Mouse (Mus musculus): Measurements from ENCODE around the gene Rbfox2.
"Not testable (repeated sequence)": the region's sequence is repeated elsewhere in the genome, so short reads cannot be mapped to it uniquely, and the experiment has no call there.

Gene Rbfox2

DNA sequence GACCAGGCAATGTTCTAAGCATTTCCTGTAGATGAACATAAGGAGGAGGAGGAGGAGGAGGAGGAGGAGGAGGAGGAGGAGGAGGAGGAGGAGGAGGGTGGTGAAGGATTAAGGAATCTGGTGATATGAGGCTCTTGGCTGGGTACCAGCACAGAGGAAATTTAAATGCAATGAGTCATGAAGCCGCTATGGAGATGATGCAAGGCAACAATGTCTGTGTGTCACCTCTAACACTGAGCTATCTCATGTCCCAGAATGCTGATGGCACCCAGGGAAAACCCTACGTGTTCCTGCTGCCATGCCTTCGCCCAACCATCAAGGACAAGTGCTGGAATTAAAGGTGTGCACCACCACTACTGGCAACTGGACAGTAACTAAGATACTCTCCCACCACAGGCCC, 237.8 kb downstream of the Rbfox2 start:
- DNase-seq (ENCODE audit: low read depth, low spot score), result no peak

DNA sequence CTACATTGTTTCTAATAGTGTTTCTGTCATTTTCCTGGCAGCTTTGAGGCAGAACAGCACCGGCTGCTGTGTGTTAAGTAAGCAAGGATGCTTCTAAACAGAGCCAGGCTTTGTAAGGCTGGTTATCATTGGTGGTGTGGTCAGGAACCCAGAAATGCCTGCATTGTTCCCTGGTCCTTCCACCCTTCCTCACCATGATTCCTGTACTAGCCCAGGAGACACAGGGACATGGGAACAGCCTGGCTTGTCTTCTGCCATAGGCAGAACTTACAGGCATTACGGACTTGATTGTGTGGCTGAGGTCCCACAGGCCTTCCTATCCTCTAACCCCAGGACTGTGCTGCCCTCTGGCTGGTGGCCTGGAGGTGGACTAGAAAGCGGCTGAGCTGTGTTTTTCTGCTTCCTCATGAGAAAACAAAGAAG, 238.4 kb downstream of the Rbfox2 start:
- no peak for DNase-seq (ENCODE audit: low read depth, low spot score)

DNA sequence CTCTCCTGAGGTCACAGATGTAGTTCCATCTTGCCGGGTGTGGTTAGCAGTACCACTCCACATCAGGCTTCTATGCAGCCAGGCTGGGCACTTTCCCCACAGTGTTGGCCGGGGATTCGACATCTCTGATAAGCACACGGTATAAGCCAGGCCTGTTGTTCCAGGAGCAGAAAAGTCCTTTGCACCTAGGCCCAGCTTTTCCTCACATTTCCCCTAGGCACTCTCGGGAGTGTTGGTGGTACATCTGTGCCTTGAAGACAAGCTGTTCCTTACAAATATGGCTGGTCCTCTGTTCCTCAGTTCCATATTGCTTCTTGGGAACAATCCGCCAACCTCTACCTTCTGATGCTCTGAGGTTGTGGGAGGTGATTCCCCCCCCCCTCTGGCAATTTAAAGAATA, 240.6 kb downstream of the Rbfox2 start:
- no peak for DNase-seq (ENCODE audit: low read depth, low spot score)

DNA sequence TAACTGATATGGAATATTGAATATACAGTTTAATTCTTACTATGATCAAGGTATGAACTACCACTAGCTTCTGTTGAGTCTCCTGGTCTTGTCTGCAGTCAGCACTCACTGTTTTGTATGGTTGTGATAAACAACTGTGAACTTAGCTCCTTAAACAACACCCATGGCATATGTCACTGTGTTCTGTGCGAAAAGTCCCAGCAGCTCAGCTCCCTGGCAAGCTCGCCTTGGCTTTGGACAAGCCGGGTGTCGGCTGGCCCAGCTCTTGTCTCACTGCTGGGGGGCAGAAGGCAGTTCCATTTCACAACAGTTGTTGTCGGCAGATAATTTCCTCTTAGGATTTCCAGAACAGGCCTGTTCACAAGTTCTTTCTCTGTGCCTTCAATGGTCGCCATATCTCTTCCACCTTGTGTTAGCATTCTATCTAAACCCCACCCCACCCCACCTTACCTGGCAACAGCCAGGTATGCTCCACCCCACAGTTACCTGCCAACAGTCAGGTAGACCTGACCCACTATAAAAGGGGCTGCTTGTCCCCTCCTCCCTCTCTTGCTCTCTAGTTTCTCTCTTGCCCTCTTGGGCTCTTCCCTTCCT, 241.4 kb downstream of the Rbfox2 start:
- no peak for DNase-seq (ENCODE audit: low read depth, low spot score)

DNA sequence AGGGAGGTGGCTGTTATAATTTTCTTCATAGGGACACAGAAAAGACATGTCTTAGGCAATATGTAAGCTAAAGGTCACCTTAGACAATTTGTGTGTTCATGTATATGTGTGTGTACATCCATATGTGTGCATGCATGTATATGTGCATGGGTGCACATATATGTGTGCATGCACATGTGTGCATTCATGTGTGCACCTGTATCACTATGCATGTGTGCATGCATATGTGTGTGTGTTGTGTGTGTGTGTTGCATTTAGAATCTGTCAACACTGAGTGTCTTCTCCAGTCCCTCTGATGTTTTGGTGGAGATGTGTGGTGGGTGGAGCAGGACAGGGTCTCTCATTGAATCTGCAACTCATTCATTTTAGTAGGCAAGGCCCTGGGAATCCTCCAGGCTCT, 244.1 kb downstream of the Rbfox2 start:
- DNase-seq (ENCODE audit: low read depth, low spot score), result no peak

DNA sequence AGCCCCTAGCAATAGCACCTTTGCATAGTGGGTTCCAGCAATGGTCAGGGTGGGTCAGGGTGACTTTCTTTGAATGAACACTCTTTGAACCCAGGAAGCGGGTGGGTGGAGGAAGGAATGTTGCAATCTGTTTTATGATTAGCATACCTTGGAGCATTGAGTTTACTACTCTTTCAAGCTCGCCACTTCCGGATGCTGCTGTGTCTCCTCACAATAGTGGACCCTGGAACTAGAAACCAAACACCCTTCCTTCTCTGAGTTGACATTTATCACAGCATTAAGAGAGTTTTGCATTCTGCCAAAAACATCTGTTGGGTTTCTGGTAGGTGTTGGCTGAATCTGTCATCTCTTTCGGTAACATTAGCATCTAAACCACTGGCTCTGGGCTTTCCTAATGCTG, 247.4 kb downstream of the Rbfox2 start:
- not testable (repeated sequence) for DNase-seq (ENCODE audit: low read depth, low spot score)

DNA sequence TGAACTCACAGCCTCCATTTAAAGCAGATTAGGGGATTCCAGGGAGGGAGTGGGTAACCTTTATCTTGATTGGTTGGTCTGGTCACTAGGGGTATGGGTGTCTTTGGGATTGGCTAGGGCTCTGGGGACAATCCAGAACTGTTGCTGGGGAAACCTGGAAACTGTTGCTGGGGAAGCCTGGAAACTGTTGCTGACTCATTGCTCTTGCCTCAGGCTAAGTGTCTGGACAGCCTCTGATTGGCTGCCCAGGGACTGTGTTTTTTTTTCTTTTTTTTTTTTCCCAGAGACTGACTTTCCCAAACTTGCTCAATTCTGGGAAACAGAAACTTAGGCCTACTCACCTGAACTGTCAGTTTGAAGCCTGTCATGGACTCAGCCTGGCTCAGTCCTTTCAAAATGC, 248.2 kb downstream of the Rbfox2 start:
- no peak for DNase-seq (ENCODE audit: low read depth, low spot score)

DNA sequence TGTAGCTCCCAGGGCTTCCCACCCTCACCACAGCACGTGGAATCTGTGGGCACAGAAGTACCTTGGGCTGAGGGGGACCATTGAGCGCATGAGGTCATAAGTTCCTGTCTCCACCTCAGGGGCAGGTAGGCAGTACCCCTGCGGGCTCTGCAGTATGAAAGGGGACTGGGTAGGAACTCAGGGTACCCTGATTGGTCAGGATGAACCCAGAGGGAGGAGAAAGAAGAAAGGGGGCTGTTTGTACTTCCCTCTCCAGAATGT, 250.1 kb downstream of the Rbfox2 start:
- DNase-seq (ENCODE audit: low read depth, low spot score), result no peak

DNA sequence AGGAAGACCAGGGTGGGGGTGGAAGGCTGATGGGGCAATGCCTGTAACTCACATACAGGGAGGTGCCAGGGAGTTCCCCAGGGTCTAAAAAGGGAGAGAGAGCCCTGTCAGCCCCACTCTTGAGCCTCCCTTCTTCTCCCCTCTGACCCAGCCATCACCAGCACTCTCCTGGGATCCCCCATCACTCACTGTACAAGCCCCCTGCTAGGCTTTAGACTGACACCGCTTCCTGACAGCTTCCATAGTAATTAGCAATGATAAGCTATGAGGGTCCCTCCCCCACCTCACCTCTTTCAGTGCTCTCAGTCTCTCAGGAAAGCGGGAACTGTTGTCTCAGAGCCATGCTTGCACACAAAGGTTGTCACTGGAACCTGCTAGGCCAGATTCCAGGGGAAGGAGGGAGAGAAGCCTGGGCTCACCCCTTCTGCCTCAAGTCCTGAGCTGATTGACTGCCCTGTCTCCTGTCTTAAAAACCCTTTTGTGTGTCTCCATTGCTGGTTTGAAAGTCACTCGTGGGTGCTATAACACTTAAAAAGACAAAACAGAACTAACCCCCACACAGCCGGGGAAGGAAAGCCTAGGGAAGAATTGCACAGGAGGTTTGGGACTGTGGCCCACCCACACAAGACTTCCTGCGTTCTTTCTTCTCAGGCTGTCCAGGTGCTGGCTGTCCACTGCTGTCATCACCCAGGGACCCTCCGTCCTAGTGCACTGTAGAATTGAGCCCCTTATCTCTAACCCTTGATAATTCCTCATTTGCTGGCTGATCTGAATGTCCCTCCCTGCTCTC, 250.6 kb downstream of the Rbfox2 start:
- DNase-seq (ENCODE audit: low read depth, low spot score), result no peak

DNA sequence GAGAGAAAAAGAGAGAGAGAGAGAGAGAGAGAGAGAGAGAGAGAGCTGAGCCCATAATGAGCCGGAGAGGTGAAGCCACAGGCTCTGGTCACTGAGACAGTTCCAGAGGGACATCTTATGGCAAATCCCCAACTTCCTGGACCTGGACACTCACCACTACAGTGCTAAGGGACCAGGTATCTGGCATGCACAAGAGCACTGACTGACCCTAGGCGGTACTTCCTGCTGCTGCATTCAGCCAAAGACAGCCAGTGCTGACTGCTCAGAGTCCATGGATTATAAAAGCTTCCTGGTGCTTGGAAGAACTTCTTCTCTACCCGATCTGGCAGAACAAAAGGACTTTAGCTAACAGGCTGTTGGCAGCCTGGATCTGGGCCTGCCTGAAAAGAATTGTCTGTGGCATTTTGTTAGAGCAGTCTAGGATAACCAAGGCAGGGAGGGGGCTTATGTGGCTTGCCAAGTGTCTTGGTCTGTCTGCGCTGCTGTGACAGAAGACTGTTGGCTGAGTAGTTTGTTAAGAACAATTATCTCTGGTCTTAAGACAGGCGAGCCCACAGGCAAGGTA, 252.1 kb downstream of the Rbfox2 start:
- no peak for DNase-seq (ENCODE audit: low read depth, low spot score)

DNA sequence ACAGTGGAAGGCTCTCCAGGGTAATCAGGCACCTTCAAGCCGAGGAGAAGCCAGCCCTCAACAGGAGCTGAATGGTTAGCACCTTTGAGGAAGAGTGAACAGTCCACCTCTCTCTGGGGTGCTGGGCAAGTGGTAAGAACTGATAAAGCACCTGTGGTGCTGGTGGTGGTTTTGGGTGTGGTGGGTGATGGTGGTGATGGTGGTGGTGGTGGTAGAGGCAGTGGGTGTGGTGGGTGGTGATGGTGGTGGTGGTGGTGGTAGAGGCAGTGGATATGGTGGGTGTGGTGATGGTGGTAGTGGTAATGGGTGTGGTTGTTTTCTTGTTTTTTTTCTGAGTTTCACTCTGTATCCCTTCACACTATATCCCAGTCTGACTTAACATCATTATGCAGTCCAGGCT, 253.8 kb downstream of the Rbfox2 start:
- no peak for DNase-seq (ENCODE audit: low read depth, low spot score)

DNA sequence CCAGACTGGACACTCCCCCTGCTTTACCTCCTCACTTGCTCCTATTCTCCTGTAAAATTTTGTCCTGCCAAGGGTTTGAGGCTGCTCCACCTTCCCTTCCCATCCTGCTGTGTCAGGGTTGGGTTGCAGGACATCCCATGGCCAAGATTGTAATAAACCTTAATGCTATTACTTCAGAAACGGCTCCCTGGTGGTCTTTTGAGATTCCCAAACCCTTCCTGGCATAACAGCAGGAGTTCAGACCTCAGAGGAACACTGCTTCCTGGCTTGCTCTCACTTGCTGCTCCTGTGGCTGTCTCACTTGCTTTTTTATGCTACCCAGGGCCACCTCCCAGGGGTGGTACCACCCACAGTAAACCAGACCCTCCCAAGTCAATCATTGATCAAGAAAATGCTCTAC, 254.6 kb downstream of the Rbfox2 start:
- DNase-seq (ENCODE audit: low read depth, low spot score), result no peak

DNA sequence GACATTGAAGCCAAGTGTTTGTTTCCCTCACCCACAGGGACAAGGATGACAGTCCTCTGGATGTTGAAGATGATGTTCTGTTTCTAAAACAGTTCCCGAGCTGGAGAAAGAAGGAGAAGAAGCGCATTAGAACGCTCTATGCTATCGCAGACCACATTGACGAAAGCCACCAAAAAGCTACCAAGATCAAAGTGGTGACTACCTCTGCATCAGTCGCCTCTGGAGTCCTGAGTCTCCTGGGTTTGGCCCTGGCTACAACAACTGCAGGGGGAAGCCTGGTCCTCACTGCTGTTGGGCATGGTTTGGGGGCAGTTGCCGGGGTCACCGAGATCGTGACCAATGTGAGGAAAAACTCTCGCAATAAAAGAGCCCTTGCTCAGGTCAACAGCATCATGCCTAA, 256.2 kb downstream of the Rbfox2 start, which contains the start of gene Mb:
TSS of gene Mb (minus strand) at position 101 of the 400 bp plus-strand sequence.
- DNase-seq (ENCODE audit: low read depth, low spot score), result no peak

DNA sequence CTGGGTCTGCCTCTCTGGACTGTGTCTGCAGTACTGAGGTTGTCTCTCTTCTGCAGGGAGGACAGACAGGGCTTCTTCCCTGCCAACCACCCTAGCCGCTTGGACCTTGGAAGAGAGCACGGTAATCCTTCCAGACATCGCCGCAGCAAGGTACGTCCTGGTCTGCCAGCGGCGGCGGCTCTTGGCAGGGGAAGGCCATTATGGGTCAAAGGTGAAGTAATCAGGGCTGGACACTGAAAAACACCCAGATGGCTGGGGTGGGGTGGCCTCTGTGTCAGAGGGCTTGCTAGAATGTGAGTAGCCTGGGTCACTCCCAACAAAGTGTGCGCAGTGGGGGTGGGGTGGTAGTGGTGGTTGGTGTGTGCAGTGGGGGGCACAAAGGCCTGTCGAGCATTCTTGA, 261.2 kb downstream of the Rbfox2 start:
- DNase-seq (ENCODE audit: low read depth, low spot score), result no peak

DNA sequence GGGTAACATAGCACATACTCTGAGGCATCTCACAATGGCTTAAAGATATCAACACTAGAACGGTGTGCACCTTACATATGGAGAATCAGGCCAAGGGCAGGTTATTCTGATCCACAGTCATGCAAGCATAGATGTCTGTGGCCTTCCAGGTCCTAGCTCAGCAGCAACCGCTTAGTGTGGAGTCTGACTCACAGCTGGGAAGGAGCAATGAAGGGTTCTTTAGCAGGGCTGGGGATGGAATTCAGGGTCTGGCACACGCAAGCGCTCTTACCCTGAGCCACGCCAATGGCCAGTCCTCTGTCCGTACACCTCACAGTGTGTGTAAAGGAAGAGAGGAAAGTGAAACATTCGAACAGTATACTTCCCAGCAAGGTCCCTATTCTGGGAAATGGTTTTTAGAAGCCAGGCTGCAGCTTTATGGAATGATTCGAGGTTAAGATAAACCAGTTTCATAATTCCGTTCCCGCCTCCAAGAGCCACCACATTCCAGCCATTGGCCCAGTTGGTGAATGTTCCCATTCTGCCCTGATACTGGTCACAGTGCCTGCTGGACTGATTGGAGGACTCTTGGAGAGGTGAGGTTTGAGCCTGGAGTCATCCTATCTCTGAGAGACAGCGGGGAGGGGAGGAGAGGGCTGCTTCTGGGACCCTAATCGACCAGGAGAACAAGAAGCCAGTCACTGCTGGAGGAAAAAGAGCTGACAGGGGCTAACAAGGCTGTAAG, 262.0 kb downstream of the Rbfox2 start, which contains the start of gene Apol6:
TSS of gene Apol6 (plus strand) at position 133 of the 724 bp plus-strand sequence.
- DNase-seq (ENCODE audit: low read depth, low spot score), result no peak

DNA sequence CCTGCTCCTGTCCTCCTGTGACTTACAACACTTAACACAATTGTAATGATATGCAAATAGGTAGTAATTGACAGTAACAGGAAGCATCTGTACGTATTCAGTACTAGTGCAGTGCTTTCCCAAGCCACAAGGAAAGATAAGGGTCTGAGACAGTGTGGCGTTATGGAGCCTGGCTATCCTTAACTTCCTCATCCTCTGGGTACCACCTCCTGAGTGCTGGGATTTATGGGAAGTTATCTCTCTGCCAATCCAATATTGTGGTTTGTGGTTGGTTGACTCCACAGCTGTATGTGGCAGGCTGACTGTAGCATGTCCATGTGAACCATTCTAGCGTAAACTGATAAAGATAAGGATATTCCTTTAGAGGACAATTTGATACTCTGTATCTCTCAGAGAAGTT, 266.0 kb downstream of the Rbfox2 start:
- DNase-seq (ENCODE audit: low read depth, low spot score), result no peak

DNA sequence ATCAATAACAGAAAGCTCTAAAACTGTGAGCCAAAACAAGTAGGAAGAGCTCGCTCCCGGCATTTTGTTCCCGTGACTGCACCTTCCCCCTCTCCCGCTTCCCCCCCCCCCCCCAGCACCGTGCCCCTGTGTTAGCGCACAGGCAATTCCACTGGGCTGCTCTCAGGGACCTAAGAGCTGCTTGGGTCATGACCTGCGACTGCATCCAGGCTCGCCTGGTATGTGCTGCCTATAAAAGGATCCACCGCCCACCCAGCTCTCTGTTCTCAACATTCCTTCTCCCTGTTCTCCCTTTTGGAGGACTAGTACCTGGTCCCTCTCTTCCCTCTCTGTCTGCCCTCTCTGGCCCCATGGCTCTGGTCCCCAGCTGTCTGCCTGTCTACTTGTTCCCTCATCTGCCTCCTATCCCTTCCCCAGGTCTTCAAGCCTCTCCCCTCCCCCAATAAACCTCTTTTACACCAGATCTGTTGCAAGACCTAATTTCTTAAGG, 267.5 kb downstream of the Rbfox2 start:
- no peak for DNase-seq (ENCODE audit: low read depth, low spot score)

DNA sequence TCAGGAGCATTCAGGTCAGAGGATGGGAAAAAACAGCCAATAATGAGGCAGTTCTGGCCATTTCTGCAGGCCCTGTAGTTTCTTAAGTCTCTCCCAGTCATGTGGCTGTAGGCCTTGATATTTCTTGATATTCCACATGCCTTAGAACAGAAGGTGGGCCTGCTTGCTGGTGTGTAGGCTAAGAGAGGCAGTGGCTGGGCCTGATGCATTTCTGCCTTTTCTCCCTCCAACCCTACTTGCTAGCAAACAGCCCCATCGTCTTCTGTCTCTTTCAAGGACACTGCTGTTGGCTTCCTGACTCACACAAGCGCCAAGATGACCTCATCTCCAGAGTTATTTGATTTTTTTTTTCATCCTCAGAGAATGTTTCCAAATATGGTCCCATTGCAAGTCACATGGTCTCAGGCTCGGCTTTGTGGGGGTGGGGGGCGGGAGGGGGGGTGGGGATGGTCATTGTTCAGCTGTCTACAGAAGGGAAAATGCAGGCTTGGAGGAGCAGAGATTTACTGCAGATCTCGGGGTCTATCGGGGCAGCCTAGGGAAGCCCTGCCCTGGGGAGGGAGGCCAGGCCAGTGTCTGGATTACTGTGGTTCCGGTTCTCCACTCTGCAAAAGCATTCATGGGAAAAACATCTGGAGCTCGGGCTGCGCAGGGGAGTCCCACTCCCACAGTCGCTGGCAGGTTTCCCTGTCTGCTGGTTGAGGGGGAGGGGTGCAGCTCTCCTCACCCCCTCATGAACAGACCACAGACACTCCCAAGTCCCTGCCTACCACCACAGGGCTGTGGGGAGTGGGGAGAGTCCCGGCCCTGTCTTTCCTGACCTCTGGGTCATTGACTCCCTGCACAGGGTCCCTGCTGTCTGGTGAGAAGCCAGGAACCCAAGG, 269.3 kb downstream of the Rbfox2 start:
- DNase-seq (ENCODE audit: low read depth, low spot score), result peak; percentile 69

DNA sequence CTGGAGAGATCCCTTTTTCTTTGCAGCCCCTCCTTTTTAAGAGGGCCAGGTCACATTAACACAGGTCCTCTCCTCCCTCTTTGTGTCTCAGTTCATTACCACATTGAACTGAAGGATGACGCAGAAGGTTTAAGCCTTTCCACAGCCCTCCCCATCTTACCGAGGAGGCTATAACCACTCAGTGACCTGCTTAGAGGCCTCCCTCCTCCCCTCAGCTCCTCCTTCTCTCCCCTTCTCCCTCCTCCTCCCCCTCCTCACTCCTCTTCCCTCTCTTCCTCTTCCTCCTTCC, 269.9 kb downstream of the Rbfox2 start:
- DNase-seq (ENCODE audit: low read depth, low spot score), result no peak

DNA sequence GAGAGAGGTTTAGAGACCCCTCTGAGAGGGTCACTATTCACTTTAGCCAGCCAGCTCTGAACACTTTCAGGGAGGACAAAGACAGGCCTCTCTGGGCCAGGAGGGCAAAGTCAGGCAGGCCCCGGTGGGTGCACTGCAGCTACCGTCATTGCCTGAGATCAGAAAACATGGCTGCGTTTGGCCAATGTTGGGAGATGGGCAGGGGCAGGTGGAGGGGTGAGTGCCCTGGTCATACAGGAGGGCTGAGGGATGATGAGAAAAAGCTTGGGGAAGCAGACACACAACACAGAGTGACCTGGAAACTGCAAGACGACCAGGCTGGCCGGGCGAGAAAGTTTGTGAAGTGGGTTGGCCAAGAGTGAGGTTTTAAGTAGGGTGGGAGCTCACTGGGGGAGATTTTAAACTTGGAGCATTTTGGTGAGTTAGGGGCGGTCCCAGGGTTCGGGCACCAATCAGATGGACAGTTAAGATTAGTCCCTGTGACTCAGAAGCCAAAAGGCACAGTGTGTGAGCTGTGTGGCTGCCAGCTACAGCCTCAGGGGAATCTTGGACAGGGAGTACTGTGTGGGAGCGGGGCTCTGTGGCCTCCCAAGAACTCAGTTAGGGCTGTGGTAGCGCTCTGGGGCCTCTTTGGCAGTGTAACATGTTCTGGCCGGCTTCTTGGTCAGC, 270.4 kb downstream of the Rbfox2 start:
- DNase-seq (ENCODE audit: low read depth, low spot score), result no peak

DNA sequence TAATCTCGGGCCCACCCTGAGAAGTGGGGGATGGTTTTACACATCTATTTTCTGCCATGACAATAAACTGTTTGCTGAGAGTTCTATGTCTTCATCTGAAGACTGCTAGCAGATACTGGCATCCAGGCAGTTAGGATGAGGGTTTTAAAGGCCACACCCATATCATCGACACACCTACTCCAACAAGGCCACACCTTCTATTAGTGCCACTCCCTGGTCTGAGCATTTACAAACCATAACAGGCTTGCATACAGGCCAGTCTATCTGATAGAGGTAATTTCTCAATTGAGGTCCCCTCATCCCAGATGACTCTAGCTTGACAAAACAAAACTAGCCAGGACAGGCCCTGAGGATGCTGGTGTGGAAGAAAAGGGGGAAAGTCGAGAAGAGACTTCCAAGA, 271.2 kb downstream of the Rbfox2 start:
- no peak for DNase-seq (ENCODE audit: low read depth, low spot score)

Measured in forelimb bud, embryonic 11.5 days (tissue).